Mouse (Mus musculus) gastrocnemius, postnatal 10 days (tissue): ENCODE measurements around the gene Tmem132d. TPM values are rescaled to one million over a fixed set of nuclear protein-coding genes. Genes with fewer than 3 reads are reported as not detected.

Source experiments
- DNase-seq: peaks from one replicate; pipeline ENCODE4 v3.0.0; 2021; ENCODE audit warnings: mixed read lengths
- total RNA-seq, 2 experiments: library from RNA; stranded (reverse); gene quantifications; 2 replicates each; pipeline ENCODE4 v1.2.3; 2021

The Tmem132d gene
- total RNA-seq, 2 experiments from 2014 or later: 0.11 TPM; not detected in 1

DNA sequence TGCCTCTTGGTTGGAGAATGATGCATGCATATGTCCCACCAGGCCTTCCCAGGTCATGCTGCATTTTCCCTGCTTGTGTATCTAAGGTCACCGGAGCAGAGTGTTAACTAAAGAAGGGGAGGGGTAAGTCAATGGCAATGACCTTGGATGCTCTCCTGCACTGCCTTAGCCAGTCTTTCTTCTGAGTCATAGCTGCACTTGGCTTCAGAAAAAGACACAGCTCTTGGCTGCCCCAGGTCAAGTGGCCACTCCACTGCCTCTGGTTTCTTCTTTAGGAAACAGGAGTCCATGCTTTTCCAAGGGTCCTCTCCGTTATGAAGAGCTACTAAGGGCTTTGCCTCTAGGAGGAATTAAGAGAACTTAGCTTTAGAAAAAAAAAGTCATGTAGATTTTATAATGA lies 506.2 kb downstream of the Tmem132d start:
- DNase-seq: no peak

GRCm38 (mm10) chr5:127924106-127924505 lies 508.8 kb downstream of the Tmem132d start:
- no peak for DNase-seq

DNA sequence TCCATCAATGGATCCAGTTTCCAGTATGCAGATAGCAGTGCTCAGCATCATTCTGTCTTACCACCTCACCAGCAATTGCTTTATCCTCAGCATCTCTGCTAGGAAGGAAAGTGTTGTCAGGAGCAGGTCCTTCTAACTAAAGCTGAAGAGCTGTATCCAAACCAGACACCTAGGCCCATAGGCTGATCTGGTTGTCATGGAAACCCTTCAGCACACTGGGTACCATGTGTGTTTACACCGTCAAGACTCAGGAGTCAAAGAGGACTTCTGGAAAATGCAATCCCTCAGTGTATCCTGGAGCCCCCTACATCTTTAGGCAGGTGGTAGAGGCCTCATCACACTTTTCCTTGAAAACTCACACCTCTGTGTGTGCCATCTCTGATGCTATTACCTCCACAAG lies 513.7 kb downstream of the Tmem132d start:
- DNase-seq: no peak

DNA sequence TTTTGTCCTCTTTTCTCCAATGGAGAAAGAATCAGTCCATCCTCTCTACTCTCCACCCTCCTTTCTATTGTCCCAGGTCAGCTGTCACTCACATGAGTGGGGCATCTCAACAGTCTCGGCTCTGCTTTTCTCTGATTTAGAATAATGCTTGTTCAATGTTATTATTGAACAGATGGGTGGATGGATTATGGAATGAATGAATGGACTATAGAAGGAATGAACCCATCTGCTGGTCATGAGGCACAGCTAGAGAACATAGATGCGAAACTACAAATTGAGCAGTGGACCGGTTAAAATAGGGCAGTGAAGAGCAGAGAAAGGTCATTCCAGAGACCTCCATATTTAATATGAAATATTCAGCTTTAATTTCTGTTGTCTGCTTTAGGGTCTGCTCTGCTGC lies 514.5 kb downstream of the Tmem132d start:
- no peak for DNase-seq

DNA sequence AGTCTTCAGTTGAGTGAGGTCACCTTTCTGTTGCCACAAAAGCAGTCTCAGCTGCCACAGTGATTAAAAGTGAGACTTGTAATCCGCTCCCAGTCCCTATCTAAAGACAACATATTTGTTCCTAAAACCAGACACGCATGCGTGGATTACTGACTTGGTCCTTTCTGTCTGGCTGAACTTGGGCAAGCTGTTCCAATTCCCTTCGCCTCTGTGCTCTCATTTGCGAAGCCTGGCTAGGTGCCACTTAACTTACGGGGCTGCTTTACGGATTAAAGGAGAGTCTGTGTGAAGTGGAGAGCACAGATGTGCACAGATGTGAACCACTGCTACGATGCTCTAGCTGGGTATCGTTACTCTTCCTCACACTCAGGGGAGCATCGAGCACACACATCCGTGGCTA lies 518.7 kb downstream of the Tmem132d start:
- no peak for DNase-seq

GRCm38 (mm10) chr5:127911603-127912002 lies 521.3 kb downstream of the Tmem132d start:
- DNase-seq: no peak

GRCm38 (mm10) chr5:127910356-127910755 lies 522.5 kb downstream of the Tmem132d start:
- DNase-seq: no peak

- DNase-seq: no peak
Measured at GRCm38 (mm10) chr5:127895176-127895575, 537.7 kb downstream of the Tmem132d start.

GRCm38 (mm10) chr5:127885566-127886505 lies 547.0 kb downstream of the Tmem132d start:
- DNase-seq: no peak

DNA sequence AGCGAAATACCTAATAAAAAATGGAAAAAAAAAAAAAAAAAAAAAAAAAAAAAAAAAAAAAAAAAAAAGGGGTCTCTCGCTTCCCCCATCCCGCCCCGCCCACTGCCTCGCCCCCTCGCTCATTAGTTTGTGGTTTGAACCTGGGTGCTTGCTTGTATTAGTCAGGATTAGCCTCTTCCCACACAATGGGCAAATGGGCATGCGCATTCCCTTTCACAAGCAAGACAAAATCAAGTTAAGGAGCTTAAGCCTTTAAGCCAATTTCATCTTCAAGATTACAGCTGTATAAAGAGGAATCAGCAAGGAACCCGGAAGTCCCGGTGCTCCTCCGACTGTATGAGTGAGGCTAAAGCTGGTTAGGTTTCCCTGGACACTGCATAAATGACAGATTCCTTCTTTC lies 549.9 kb downstream of the Tmem132d start:
- DNase-seq: no peak

DNA sequence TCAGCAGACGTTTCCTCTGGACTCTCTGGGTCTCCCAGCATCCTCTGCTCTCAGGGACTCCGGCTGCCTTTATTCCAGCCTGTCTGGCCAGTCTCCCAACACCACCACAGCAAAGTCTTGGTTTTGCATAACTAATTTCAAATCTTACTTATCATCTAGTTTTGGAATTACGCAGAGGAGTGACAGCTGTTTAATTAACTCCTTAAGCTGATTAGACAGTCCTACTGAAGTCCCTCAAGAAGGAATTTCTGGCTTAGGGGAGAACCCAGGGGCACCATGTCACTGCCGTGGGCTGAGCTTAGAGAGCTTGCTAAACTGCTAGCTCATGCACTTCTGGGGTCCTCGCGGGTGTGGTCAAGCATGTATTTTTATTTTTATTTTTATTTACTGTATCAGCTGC lies 558.4 kb downstream of the Tmem132d start:
- no peak for DNase-seq

GRCm38 (mm10) chr5:127865157-127865556 lies 567.7 kb downstream of the Tmem132d start:
- no peak for DNase-seq

DNA sequence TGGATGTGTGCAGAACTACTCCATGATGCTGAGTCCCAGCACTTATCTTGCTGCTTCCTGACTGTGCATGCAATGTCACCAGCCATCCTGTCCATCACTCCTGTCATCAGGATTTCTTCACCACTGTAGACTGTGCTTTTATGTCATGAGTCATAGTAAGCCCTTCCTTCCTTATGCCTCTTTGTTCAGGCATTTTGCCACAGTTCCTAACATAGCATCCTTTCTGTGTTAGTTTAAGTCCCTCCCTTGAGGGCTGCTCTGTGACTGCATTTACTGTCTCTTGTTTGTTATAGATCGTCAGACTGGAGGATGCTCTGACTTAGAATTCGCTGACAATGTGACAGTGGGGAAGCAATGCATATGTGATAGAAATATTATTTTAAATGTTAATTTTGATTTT lies 573.2 kb downstream of the Tmem132d start:
- no peak for DNase-seq

DNA sequence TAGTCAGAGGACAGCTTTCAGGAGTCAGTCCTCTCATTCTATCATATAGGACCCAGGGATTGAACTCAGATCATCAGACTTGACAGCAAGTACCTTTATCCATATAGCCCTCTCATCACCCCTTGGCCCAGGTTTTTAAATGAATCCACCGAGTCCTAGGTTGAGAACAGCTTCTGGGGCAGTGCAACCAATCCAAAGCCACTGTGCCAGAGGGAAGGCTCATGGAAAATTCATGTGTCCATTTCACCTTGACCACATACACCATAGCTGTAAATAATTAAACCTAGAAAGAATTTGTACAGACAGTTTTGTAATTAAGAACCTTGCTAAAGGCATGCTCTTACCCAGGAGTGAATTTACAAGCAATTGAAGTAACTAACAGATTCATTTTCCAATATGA lies 580.6 kb downstream of the Tmem132d start:
- no peak for DNase-seq

DNA sequence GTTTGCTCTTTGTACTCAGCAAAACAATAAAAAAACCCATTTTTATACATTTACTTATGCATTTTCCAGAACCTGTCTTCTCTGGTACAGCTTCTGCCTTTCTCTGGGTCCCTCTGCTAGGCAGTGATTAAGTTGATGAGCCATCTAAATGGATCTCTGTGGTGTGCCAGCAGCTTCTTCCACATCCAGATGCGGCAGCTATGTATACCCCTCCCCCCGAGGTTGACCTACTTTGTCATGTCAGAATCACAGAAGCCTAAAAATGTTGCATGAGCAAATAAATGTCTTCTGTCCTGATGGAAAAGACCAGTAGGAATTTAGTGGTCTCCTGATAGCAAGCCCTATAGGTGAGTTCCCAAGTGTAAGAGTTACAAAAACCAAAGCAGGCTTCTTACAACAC lies 601.1 kb downstream of the Tmem132d start:
- no peak for DNase-seq

- no peak for DNase-seq
Measured at GRCm38 (mm10) chr5:127830831-127831230, 602.0 kb downstream of the Tmem132d start.

GRCm38 (mm10) chr5:127828756-127829155 lies 604.1 kb downstream of the Tmem132d start:
- no peak for DNase-seq

DNA sequence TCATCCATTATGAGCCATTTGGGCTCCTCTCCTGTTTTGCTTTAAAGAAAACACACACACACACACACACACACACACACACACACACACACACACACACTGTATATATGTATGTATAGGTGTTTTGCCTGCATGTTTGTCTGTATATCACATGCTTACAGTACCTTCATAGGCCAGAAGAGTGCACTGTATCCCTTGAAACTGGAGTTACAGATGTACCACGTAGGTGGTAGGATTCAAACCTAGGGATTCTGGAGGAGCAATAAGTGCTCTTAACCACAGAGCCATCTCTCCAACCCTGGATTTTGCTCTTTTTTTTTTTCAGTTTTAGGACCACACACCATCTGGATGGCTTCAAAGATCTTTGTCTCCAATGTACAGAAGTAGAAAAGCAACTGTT lies 610.9 kb downstream of the Tmem132d start:
- no peak for DNase-seq

GRCm38 (mm10) chr5:127815292-127815691 lies 617.6 kb downstream of the Tmem132d start:
- DNase-seq: no peak

DNA sequence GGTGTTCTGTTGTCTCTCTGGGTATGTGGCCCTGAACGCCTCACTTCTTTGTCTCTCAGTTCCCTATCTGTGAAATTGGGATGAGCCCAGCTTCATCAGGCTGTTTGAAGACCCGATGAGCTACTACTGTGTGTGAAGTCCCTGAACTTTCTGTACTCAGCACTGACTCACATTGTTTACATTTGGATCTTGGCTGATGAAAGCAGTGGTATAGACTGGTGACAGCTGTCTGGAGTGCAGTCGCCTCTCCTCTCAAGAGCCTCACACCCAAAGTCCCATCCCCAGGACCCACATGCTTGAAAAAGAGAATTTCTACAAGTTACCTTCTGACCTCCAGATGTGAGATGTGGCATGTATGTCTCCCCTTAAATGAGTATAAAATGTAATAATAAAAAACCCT lies 625.5 kb downstream of the Tmem132d start:
- DNase-seq: no peak

- DNase-seq: no peak
Measured at GRCm38 (mm10) chr5:127806850-127807249, 626.0 kb downstream of the Tmem132d start.

GRCm38 (mm10) chr5:127800907-127801306 lies 632.0 kb downstream of the Tmem132d start:
- no peak for DNase-seq

- no peak for DNase-seq
Measured at GRCm38 (mm10) chr5:127781221-127781620, 651.7 kb downstream of the Tmem132d start.

GRCm38 (mm10) chr5:127775749-127776148 lies 657.1 kb downstream of the Tmem132d start:
- DNase-seq: no peak
